Mouse (Mus musculus): ENCODE measurements around the gene Nuak1.

Gene Nuak1

DNA sequence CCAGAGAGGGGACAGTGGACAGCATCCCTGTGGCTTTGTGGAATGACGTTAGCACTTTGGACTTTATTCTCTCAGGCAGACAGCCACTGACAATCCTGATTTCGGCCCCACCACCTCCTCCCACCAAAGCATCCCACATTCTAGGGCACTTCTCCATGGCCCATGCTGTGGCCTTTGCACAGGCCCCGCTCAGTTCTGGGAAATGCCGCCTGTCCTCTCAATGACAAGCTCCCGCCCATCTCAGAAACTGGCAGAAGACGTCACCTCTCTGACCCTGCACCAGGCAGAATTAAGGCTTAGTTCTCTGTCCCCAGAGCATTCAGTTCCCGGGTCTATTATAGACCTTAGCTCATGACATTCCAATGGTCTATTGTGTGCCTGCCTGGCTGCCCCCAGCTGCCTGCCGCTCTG, 7.0 kb upstream of the Nuak1 start:
- no peak for DNase-seq (ENCODE audit: low spot score in 2 of 2)

DNA sequence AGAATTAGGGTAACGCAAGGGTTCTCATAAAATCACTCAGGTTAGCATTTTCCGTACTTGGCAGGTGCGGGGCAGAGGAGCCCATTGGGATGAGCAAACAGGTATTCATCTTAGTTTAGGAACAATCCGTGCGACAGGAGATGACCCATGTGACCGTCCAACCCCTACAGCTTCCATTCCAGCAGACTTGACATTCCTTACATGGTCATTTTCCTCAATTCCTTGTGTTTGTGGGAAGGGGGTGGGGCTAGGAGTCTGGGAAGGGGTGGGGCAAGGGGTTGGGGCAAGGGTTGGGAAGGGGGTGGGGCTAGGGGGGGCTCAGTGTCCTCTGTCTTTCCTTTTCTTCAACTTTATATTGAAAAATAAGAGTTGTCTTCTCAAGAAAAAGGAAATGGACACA, 6.3 kb upstream of the Nuak1 start:
- DNase-seq (ENCODE audit: low spot score in 2 of 2): no peak

DNA sequence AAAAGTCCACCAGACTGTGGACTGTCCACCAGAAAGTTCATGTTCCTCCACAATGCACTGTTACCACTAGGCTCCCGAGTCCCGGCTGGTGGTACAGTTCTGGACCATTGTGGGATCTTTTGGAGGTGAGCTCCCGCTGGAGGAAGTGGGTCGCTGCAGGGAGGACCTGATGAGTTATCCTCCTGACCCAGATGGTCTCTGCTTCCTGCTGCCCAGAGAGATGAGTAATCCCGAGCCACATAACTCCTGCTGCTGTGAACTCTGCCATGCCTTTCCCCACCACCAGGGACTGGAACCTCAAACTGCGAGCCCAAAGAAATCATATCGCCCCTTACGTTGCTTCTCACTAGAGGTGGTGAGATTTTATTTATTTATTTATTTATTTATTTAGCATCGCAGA, 4.0 kb upstream of the Nuak1 start:
- DNase-seq (ENCODE audit: low spot score in 2 of 2): no peak

DNA sequence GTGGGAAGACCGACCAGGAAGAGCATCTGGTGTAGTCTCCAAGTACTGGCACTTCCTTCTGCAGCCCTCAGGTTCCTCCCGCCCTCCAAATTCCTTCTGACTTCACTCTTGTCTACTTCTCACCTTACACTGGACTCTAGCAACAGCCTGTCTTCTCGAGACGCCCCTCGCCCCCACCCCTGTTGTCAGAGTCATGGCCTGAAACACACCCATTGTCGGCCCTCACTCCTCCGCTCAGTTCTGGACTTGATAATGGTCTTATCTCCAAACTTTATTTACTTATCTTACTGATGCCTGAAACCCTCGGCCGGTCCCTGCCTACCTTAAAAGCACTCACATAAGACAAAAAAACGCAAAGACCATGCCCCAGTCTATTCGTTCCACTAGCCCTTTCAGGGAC, 1.4 kb upstream of the Nuak1 start:
- DNase-seq (ENCODE audit: low spot score in 2 of 2): no peak

DNA sequence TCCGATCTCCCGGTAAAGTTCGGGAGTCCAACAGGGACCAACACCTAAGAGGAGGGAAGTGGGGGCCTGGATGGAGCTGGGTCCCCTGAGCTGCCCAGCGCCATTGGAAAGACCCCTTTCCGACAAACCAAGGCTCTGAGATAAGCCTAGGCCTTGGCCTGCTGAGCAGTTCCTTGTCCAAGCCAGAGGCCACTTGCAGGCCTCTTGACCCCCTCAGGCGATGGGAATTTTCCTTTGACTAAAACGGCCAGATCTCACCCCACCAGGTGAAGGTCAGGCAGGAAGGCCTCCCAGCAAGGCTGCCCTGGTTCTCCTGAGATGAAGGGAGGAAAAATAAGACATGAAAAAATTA, 1.0 kb upstream of the Nuak1 start:
- no peak for DNase-seq (ENCODE audit: low spot score in 2 of 2)

DNA sequence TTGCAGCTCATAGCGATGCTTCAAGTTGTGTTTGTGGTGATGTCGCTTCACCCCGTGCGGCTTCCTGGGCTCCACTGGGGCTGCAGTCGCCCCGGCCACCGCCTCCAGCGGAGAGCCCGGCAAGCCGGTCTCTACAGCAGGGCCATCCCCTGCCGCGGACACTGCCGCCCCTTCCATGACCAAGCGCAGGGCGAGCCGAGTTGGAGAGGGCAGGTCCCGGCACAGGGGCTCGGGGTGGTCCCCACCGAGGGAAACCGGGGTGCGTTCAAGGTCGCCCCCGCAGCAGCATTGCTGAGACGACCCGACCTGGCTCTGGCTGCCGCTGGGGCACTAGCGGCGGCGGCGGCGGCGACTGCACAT, 236 bp downstream of the Nuak1 start:
- DNase-seq (ENCODE audit: low spot score in 2 of 2): no peak

DNA sequence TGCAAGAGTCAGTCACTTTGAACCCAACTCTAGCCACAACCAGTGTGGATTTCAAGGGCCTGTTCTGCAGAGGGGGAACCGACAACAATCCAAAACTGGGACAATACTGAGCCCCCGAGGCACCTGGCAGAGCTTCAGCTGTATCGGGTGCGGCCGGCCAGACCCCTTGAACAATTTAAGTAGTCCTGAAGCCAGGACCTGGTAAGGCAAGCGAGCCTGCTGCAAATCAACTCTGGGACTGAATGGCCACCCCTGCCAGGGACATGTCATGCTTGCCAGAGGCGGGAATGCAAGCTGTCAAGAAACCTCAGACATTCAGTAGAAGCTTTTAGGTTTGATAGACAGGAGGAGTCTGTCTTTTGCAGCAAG, 1.2 kb downstream of the Nuak1 start:
- DNase-seq (ENCODE audit: low spot score in 2 of 2): no peak

DNA sequence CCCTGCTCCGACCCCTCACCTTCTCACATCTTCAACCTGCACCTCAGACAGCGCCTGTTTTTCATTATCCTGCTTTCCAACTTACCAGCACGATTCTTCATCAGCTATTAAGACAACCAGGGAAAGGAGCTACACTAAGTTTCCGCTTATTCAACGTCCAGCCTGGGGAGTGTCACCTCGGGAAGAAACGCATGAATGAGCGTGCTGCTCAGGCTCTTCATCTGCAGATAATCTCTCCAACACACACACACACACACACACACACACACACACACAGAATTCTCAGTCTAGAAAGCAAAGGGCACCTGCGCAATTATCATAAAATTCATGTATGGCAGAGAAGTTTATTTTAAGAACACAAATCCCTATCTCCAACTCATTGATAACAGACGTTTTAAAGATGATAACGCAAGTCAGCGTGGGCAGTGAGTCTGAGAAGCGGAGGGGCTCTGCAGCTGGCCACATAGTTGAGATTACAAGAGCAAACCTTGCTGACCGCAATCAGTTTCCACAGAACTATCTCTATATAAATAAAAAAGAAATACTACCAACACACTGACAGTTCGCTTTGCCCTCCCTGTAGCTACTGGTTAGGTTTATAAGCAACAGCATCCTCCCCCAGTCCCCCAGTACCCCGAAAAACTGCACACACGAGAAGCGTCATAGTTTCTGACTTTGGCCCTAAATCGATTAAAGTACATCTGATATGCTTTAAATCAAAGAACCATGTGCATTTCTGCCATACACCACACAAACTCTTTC, 1.8 kb downstream of the Nuak1 start:
- no peak for DNase-seq (ENCODE audit: low spot score in 2 of 2)

DNA sequence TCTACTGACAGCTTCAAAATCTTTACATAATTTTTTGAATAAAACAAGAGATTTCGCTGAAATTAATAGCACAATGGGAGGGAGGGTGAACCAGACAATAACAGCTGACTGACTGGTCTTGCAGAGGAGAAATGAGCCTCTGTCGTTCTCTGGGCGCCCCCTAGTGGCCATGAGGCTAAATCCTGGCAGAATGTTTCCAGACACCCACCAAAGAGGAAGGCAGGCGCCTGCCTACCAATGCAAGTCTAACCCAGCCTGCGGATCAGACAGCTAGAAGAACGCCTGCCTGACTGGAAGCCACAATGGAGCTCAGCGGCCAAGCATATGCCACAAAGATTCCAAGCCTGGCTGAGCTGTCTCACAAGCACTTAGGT, 2.4 kb downstream of the Nuak1 start:
- peak; percentile 80 to 94 for DNase-seq (ENCODE audit: low spot score in 2 of 2)

DNA sequence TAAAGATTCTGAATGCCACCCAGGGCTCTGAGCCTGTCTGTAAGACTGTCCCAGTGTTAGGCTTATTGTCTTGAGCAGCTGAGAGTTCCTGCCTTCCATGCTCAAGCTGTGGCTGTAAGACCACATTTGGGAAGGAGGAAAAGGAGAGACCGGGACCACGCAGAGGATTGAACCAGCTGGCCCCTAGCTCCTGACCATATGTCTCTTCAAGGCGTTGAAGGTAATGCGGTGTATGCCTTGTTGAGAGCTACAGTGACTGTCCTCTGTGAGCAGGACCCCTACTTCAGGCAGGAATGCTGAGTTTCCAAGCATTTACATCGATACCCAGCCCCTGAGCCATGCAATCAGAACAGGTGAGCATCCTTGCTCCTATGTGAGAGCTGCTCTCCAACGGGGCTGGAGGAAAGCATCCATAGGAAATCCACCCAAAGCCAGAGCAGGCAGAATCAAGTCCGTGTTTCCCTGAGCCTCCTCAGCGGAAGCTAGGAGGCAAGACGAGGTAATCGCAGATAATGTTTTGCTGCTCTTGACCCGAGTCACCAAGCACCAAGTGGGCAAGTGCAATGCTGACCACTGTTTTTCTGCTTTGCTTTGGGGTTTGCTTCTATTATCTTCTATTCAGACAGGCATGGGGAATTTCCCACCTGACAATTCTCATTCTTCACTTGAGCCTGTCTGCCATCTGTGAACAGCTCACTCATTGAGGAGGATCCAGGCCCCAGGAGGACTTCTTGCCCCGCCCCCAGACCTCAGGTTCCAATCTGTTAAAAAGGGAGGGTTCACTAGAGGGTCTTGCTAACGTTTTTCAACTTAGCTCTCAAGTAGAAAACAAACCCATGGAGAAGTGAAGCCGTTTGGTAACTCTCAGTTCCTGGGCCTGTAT, 3.0 kb downstream of the Nuak1 start:
- no peak for DNase-seq (ENCODE audit: low spot score in 2 of 2)

DNA sequence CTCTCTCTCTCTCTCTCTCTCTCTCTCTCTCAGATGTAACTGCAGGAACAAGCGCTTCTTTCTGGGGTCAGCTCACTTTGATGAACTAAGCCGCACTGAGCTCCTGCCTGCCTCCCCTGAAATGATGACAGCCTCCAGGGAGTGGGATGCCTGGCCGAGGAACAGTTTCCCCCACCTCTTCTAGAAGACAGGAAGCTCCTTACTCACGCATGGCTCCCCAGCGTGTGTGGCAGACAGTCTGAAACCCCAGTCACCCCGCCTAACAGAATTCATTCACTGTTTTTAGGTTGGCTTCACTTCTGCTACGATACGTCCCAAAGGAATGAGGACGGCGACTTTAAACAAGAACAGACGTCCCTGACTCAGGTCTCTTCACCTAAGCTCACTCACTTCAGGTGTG, 4.5 kb downstream of the Nuak1 start:
- no peak for DNase-seq (ENCODE audit: low spot score in 2 of 2)

DNA sequence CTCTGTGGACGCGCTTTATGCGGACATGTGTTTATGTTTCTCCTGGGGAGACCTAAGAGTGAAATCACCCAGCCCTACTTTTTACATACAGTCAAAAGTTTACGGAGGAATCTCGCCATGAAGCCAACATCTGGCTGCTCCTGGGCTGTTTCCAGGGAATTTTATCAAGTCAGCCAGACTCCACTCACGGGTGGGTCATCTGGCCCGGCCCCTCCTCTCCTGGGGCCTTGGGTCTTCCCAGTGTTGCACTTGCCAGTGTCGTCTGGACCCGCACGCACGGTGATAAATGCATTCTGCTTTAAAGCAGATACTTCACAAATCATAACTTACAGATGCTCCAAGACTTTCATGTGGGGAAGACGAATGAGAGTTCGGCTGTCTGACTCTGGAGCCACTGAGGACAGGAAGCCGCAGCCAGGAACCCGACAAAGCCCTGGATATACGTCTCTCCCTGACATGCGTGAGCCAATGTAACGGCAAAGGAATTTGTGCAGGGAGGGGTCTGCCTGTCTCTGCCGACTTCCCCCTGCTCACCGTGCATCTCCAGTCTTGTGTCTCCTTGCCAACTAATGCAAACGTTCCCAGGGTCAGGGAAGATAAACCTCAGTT, 7.1 kb downstream of the Nuak1 start:
- no peak for DNase-seq (ENCODE audit: low spot score in 2 of 2)

DNA sequence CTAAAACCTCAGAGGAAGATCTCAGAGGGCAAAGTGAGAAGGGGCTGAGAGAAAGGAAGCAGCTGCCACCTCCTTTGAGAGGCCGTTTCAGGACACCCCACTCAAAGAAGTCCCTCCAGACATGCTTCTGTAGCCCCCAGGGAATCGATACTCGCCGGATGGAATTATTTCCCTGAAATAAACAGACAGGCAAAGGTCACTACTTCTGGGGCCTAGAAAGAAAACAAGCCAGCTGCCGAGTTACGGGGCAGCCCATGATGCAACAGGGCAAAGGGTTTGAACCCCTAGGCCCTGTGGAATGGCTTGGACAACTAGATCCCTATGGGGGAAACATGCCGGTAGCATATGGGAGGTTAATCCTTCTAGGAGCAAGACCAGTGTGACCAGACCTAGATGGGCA, 16.0 kb downstream of the Nuak1 start:
- no peak for DNase-seq (ENCODE audit: low spot score in 2 of 2)

DNA sequence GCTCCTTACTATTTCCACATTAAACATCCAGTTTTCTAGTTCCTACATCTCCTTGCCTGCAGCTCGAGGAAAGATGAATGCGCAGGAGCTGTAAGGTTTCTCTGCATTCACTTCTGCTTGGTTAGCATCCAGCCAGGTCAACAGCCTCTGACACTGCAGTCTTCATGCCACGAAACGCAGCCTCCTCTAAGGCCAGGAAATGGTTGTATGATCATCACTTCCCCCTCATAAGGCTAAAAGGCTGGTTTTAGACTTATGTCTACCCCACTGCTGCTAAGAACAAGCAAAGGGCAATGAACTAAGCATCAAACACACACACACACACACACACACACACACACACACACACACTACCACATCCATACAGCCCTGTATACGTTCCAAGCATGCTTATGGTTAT, 16.5 kb downstream of the Nuak1 start:
- no peak for DNase-seq (ENCODE audit: low spot score in 2 of 2)

DNA sequence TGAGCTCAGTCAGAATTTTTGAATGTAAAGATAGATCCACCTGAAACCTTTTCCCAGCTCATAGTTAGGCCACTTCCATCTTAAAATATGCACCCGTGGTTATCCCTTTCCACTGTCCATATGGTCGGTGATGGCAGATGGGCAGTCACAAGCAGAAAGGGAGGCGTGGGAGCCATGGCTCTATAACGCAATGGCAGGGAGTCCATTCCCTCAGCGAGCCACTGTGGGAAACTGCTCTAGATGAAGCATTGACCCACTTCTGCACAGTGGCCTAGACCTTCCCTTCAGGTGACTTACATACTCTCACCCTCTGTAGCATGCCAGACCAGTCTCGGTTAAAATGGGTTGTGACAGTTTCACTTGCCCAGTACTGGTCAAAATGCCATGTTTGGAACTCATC, 19.8 kb downstream of the Nuak1 start:
- DNase-seq (ENCODE audit: low spot score in 2 of 2): no peak

DNA sequence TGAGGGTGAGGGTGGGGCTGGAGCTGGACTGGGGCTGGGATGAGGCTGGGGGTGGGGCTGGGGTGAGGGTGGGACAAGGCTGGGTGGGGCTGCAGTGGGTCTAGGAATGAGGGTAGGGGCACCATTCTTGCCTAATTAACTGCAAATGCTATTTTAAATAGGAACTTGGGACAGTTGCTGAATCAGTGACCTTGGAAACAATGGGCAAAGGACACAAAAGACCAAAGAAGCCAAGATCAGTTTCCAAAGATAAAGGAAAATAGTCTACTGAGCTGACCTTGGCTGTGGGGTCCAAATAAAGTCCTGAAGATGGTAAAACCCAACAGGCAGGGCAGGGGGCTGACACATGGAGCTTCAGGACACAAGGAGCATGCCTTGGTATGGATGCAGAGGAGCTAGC, 22.0 kb downstream of the Nuak1 start:
- no peak for DNase-seq (ENCODE audit: low spot score in 2 of 2)

DNA sequence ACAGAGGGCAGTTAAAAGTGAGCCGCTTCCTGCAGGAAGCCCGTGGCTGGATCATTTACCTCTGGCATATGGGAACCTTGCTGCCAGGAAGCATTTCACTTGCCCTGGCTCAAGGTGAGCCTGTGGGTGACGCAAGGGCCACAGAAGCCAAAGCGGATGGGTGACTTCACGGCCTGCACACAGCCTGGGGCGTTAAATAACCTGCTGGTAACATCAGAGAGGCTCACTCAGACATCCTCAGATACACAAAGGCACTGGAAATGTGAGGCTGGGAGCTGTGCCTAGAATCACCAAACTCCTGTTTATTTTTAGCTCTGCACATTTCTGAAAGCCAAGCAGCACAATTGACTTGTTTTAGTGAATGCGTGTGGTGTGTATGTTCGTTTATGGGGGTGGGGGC, 23.6 kb downstream of the Nuak1 start:
- DNase-seq (ENCODE audit: low spot score in 2 of 2): no peak

DNA sequence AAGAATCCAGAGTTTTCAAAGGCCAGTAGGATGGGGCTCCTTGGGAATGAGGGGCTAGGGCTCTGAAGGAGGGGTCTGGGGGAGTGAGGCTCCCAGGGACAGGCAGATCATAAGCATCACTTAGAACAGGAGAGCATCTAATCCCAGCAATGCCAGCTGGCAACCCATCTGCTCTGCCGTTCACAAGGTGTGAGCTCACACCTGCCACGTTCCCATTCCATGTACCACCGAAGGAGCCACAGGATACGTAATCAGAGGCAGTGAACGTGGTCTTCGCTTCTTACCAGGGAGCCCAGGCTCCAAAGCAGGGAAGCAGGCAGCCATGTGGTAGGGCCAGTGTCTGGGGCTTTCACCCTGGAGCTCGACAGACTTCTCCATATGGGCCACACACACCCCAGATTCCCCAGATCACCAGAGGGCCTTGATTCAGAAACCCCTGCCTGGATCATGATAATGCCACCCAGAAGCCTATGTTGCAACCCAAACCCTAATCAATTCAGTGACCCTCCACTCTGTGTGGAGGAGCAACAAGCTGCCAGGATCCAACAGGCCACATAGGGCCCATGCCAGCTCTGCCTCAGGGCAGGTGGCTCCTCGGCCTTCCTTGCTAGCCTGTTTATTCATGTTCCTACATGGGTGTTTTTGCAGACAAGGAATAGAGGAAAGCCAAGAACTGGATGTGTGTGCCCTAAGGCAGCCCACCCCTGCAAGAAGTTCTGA, 25.3 kb downstream of the Nuak1 start:
- no peak for DNase-seq (ENCODE audit: low spot score in 2 of 2)

DNA sequence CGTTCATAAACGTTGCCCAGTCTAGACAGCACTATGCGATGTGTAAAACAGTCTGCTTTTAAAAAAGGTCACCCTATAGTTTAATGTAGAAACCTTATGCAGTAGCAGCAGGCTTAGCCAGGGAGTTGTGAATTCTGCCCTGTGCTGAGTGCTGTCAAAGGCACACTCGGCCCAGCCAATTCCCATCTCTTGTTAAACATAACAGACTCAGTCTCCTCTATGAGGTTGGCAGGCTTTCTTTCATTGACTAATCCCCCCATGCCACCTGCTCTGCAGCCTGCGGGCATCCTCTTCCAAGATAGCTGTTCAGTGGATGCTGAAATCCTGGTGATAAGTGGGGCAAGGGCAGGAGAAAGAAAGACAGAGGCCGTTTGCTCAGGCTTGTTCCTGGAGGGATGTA, 27.1 kb downstream of the Nuak1 start:
- no peak for DNase-seq (ENCODE audit: low spot score in 2 of 2)

DNA sequence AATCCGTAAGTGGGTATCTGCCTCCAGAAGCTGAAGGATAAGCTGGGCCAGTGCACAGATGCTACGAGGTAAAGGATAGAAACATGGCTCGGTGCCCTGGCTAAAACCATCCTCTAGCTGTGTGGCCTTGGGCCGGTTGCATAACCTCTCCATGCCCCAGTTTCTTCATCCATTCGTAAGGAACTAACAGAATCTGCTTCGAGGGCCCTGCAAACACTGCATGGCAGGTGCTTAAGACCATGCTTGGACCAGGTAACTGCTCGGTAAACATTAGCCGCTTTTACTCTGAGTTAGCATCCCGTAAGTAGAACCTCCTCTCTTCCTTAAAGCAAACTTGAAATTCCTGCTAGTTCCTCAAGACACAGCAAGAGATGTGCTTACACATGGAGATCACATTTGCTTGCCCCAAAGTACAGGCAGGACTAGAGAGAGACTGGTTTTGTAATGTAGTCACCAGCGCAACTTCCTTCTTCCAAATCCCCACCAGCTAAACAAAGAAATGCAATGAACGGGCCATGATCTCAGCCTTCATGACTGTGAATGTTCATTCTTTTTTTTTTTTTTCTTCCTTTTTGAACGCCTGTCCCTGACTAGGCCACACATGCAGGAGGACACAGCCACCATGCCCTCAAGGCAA, 28.0 kb downstream of the Nuak1 start:
- no peak for DNase-seq (ENCODE audit: low spot score in 2 of 2)

DNA sequence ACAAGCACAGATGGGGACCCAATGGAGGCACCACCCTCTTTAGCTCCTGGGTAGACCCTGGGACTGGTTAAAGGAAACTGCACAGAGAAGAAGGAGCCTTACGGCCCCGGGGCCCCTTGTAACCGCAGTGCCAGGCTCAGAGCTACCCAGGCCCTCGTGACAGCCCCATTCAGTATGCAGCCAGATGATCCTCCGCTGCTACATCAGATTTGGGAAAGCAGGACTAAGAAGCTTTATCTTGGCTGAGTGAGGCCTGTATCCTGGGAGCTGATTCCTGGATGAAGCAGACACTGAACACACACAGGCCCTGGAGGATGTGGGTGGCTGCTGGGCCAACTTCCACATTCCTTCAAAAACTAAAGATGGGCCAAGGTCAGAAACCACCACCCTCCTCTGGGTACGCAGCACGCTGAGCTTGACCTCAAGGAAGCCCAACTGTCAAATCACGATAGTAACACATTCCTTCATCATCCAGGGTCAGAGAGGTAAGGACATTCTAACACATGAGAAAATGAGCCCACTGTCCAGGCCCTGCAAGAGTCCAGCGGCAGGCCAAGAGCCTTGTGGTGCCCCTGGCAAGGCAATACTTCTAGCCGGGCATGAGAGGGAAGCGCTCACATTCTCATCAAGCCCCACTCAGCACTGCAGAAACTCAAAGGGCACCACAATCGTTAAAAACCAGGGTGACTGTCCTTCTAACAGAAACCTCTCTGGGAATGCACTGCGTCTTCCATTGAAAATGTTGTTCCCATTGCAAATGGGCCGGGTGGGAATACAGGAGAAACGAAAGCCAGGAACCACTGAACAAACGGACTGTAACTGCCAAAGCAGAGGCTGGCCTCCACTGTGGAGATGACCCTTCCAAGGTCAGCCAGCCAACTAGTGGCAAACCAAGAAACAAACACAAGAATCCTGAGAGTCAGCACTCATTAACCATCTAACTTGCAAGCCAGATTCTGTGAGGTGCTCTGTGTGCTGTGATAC, 29.0 kb downstream of the Nuak1 start:
- no peak for DNase-seq (ENCODE audit: low spot score in 2 of 2)
